Mouse (Mus musculus) kidney, embryonic 14.5 days (tissue): Measurements from ENCODE around the gene Prss45. TPM values are rescaled to one million over a fixed set of nuclear protein-coding genes. Genes with fewer than 3 reads are reported as not detected.
A peak's percentile ranks its signal among the peaks of the same experiment; 100 is the strongest.

Source experiments
- ATAC-seq: fragments of 200-750 bp; cut with Nextera tagmentation; 2 replicates; pipeline ENCODE4 v1.8.0; 2017; ENCODE audit warnings: moderate number of reproducible peaks, mild to moderate bottlenecking, moderate TSS enrichment, moderate library complexity; ENCODE audit not compliant: low FRiP score, low TSS enrichment
- H3K27ac ChIP-seq: fragments of 300-500 bp; sonication (generic); 2 replicates; pipeline ENCODE4 v1.5.1; 2014; ENCODE audit warnings: low read depth, mild to moderate bottlenecking, low read length, moderate library complexity, mixed read lengths
- H3K27me3 ChIP-seq: fragments of 300-500 bp; sonication (generic); 2 replicates; pipeline ENCODE4 v1.6.1; 2014; ENCODE audit warnings: mild to moderate bottlenecking, low read length; ENCODE audit not compliant: control insufficient read depth, insufficient read depth
- H3K36me3 ChIP-seq: fragments of 300-500 bp; sonication (generic); 2 replicates; pipeline ENCODE4 v1.6.1; 2014; ENCODE audit warnings: low read length, mixed read lengths; ENCODE audit not compliant: control insufficient read depth, insufficient read depth
- H3K4me1 ChIP-seq: fragments of 300-500 bp; sonication (generic); 2 replicates; pipeline ENCODE4 v1.6.1; 2014; ENCODE audit warnings: low read length, mixed read lengths; ENCODE audit not compliant: control insufficient read depth, insufficient read depth
- H3K4me2 ChIP-seq: fragments of 300-500 bp; sonication (generic); replicated peaks from 2 replicates; pipeline ENCODE4 v1.6.1; 2014; ENCODE audit warnings: low read depth, mild to moderate bottlenecking, low read length
- H3K4me3 ChIP-seq: fragments of 300-500 bp; sonication (generic); 2 replicates; pipeline ENCODE4 v1.5.1; 2014; ENCODE audit warnings: mild to moderate bottlenecking, low read length
- H3K9ac ChIP-seq: fragments of 300-500 bp; sonication (generic); 2 replicates; pipeline ENCODE4 v1.6.1; 2014; ENCODE audit warnings: low read depth, mild to moderate bottlenecking, low read length, moderate library complexity
- H3K9me3 ChIP-seq: fragments of 300-500 bp; sonication (generic); 2 replicates; pipeline ENCODE4 v1.6.1; 2016; ENCODE audit warnings: low read length; ENCODE audit not compliant: control insufficient read depth
- WGBS: fragments of 180-500 bp; shearing (Covaris S2); extraction: QIAGEN DNeasy Blood & Tissue Kit; methylation state at CpG from one replicate; pipeline ENCODE4 v1.1.7; 2014; 5-methylcytosine and 5-hydroxymethylcytosine counted together
- polyA plus RNA-seq: library from polyadenylated mRNA; unstranded; fragments of >200 nt; fragmentation: Nextera tagmentation; extraction: Ambion mirVana; gene quantifications from 2 replicates; pipeline ENCODE4 v1.2.1, GENCODE M21; 2014

Prss45 gene
- polyA plus RNA-seq, 1 experiment from 2014 or later, result not detected

DNA sequence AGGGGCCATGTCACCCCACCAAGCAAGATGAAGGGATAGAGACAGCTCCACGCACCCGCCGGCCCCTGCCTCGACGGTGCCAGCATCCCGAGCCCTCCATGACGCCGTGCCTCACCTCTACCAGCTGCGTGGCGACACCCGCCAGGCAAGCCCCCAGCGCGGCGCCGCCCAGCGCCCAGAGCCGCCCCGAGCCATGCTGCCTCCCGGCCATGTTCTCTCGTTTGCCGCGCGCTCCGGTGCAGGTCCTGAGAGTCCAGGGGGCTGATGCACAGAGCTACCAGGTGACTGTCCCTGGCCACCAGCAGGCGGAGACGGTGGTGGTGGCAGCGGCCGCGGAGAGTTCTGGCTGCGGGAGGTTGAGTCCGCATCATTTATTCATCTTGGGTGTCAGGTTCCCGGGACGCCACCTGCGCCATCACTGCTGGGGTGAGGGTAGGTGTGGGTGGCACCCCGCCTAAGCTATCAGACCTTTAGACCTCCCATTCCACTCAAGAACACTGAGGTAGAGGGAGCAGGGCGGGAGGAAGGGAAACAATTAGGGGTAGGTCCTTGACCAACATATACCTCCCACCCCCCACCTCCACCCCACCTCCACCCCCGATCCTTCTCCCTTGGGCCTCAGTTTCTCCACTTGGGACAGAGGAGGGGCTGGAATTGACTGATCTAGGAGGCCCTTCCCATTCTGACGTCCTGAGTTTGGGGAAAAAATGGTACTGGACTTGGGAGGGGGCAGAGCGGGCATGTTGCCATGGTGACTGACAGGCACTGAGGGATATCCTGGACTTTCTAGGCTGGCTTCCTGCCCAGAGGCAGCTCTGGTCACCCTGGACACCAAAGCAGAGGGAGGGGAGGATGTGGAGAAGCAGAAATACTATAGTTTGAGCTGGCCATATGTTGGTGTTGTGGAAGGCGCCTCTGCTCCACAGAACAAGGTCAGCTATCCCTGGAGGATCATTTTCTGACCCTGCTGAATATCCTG is 39.6 kb downstream of the Prss45 start:
- Histone ChIP-seq H3K27ac (no peak overlapping the region), H3K27me3 (peaks cover 18% of the 10 kb centered on the region), H3K4me3 (peak overlapping the region; percentile 25), H3K9ac (no peak overlapping the region), H3K4me1 (peaks cover 18% of the 10 kb centered on the region; the same call in 1 of the 2 replicates), H3K9me3 (no peaks in the 10 kb centered on the region), H3K36me3 (no peaks in the 10 kb centered on the region), H3K4me2 (peak overlapping the region; percentile 49)
- peak; percentile 29; the same call in 1 of the 2 replicates for ATAC-seq
- WGBS, result 9% methylated on average over 40 of the region's 40 CpGs

DNA sequence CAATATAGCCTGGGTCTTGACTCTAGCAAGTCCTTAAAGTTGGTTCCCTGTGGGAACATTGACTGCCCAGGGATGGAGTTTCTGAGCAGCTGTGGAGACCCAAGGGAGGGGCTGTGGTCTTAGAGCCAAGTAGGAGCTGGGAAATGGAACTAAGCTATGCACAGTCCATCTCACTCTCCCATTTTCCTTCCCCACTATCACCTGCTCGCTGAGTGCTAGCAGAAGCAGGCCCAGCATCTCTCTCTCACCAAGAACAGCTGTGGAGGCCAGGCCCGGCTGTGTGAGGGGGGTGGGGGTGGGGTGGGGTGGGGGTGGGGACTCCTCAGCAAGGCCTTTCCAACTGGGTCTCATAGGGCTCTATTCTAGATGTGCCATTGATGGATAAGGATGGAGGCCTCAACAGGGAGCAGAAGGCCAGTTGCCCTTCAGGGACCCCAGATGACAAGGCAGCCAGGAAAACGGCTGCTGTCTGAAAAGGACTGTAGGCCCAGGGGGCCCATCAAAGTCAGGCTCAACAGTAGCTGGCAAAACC is 40.3 kb downstream of the Prss45 start:
- Histone ChIP-seq H3K27me3 (peaks cover 18% of the 10 kb centered on the region), H3K9me3 (no peaks in the 10 kb centered on the region), H3K27ac (no peak overlapping the region), H3K9ac (no peak overlapping the region), H3K4me1 (peaks cover 21% of the 10 kb centered on the region; the same call in 1 of the 2 replicates), H3K4me2 (no peak overlapping the region), H3K36me3 (no peaks in the 10 kb centered on the region), H3K4me3 (no peak overlapping the region)
- WGBS, result 26% methylated on average over 3 of the region's 3 CpGs
- no peak for ATAC-seq

- Histone ChIP-seq H3K4me1 (peaks cover 21% of the 10 kb centered on the region; the same call in 1 of the 2 replicates), H3K27me3 (peaks cover 18% of the 10 kb centered on the region), H3K9ac (no peak overlapping the region), H3K4me2 (no peak overlapping the region), H3K36me3 (no peaks in the 10 kb centered on the region), H3K27ac (no peak overlapping the region), H3K4me3 (no peak overlapping the region), H3K9me3 (no peaks in the 10 kb centered on the region)
- ATAC-seq, result 0 out of 2 replicates have a peak, but pooled peaks have one; percentile 6
- 34% methylated on average over 4 of the region's 6 CpGs for WGBS
Observed at GRCm38 (mm10) chr9:110875288-110875695, 40.9 kb downstream of the Prss45 start.

GRCm38 (mm10) chr9:110877353-110877752 is 43.0 kb downstream of the Prss45 start:
- no peaks in the 10 kb centered on the region for H3K9me3 ChIP-seq
- no peaks in the 10 kb centered on the region for H3K36me3 ChIP-seq
- peaks cover 23% of the 10 kb centered on the region for H3K27me3 ChIP-seq
- 69% methylated on average over 1 of the region's 1 CpGs for WGBS
- H3K4me3 ChIP-seq, result no peak overlapping the region
- no peak overlapping the region for H3K27ac ChIP-seq
- no peak for ATAC-seq
- H3K9ac ChIP-seq, result no peak overlapping the region
- H3K4me2 ChIP-seq, result no peak overlapping the region
- peaks cover 21% of the 10 kb centered on the region; the same call in 1 of the 2 replicates for H3K4me1 ChIP-seq

DNA sequence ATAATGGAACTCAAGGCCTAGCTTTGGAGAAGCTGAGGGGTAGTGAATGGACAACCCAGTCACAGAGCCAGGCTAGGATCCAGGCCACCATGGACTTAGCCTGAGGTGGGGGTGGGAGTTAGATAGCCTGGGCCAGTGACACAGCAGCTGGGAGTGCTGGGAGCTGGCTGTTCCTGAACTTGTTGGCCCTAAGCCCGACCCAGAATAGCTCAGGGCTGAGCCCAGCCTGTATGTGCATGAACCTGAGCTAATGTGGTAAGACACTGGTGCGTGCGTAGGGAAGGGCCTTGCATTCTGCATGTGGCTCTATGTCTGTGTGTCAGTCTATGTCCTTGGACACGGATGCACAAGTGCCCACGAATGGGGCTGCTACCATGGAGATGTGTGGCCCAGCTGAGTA is 43.5 kb downstream of the Prss45 start:
- Histone ChIP-seq H3K9me3 (no peaks in the 10 kb centered on the region), H3K9ac (no peak overlapping the region), H3K4me3 (no peak overlapping the region), H3K27me3 (peaks cover 21% of the 10 kb centered on the region), H3K4me1 (peaks cover 21% of the 10 kb centered on the region; the same call in 1 of the 2 replicates), H3K4me2 (no peak overlapping the region), H3K36me3 (no peaks in the 10 kb centered on the region), H3K27ac (no peak overlapping the region)
- 93% methylated on average over 5 of the region's 5 CpGs for WGBS
- ATAC-seq, result no peak

- peak; percentile 7; the same call in 1 of the 2 replicates for ATAC-seq
- WGBS, result 15% methylated on average over 12 of the region's 12 CpGs
Observed at GRCm38 (mm10) chr9:110879191-110879920, 45.0 kb downstream of the Prss45 start, which contains the start of gene Als2cl. Als2cl (plus strand) TSS chr9:110879870.

GRCm38 (mm10) chr9:110879998-110880561 is 45.7 kb downstream of the Prss45 start, which contains the start of gene Tmie:
Tmie (minus strand) TSS chr9:110880113.
- Histone ChIP-seq H3K9ac (peak within 1 kb of the TSS; percentile 32), H3K27ac (0 out of 2 replicates have a peak within 1 kb of the TSS, but pooled peaks have one; percentile 14), H3K36me3 (no peaks in the 10 kb centered on the region), H3K4me1 (peaks cover 7% of the 10 kb centered on the region; the same call in 1 of the 2 replicates), H3K4me2 (peak within 1 kb of the TSS; percentile 88), H3K27me3 (peaks cover 7% of the 10 kb centered on the region), H3K4me3 (peak within 1 kb of the TSS; percentile 45), H3K9me3 (no peaks in the 10 kb centered on the region)
- WGBS, result under 1% methylated on average over 48 of the region's 57 CpGs
- peak; percentile 76 for ATAC-seq

More at GRCm38 (mm10) chr9:110879191-110879920, 45.0 kb downstream of the Prss45 start, which contains the start of gene Als2cl:
- H3K4me2 ChIP-seq, result peak within 1 kb of the TSS; percentile 88
- H3K36me3 ChIP-seq, result no peaks in the 10 kb centered on the region
- peaks cover 9% of the 10 kb centered on the region for H3K27me3 ChIP-seq
- H3K4me3 ChIP-seq, result peak within 1 kb of the TSS; percentile 45
- 0 out of 2 replicates have a peak within 1 kb of the TSS, but pooled peaks have one; percentile 14 for H3K27ac ChIP-seq
- no peaks in the 10 kb centered on the region for H3K9me3 ChIP-seq
- peak within 1 kb of the TSS; percentile 32 for H3K9ac ChIP-seq
- H3K4me1 ChIP-seq, result peaks cover 14% of the 10 kb centered on the region; the same call in 1 of the 2 replicates

DNA sequence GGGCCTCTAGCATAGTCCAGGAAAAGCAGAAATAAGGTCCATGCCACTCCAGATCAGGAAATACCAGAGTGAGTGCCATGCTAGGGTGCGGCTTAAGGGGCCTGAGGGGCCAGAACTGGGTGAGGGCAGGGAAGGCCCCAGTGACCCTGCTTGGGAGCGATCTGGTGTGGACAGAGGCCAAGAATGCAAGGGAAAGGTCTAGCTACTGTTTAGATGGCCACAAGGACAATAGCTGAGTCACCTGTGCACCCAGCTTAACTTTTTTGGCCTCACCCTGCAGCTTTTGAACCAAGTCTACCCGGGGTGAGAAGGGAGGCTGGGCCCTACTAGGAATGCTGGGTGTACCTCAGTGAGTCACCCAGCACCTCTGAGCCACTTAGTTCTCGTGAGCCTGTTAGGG is 46.4 kb downstream of the Prss45 start:
- Histone ChIP-seq H3K4me2 (peak overlapping the region; percentile 88), H3K36me3 (no peaks in the 10 kb centered on the region), H3K27me3 (peaks cover 7% of the 10 kb centered on the region), H3K9me3 (no peaks in the 10 kb centered on the region), H3K27ac (0 out of 2 replicates have a peak overlapping the region, but pooled peaks have one; percentile 14), H3K4me1 (0 out of 2 replicates have a peak, but pooled peaks cover 3% of the 10 kb centered on the region), H3K4me3 (peak overlapping the region; percentile 45), H3K9ac (peak overlapping the region; percentile 32; the same call in 1 of the 2 replicates)
- peak; percentile 5; the same call in 1 of the 2 replicates for ATAC-seq
- 65% methylated on average over 4 of the region's 4 CpGs for WGBS
